Mouse (Mus musculus) forebrain, embryonic 13.5 days (tissue): ENCODE results near the gene Ccl25. TPM values are rescaled to one million over a fixed set of nuclear protein-coding genes. Genes with fewer than 3 reads are reported as not detected.

Experiments used
- ATAC-seq: fragments of 200-750 bp; cut with Nextera tagmentation; 2 replicates; pipeline ENCODE4 v1.8.0; 2017
- H3K27ac ChIP-seq: fragments of 300-500 bp; sonication (generic); 2 replicates; pipeline ENCODE4 v1.5.1; 2015; ENCODE audit warnings: inconsistent platforms, mild to moderate bottlenecking, moderate library complexity
- H3K27me3 ChIP-seq: fragments of 300-500 bp; sonication (generic); 2 replicates; pipeline ENCODE4 v1.6.1; 2015; ENCODE audit warnings: mild to moderate bottlenecking, inconsistent platforms
- H3K36me3 ChIP-seq: fragments of 300-500 bp; sonication (generic); 2 replicates; pipeline ENCODE4 v1.6.1; 2015; ENCODE audit warnings: mild to moderate bottlenecking, inconsistent platforms; ENCODE audit not compliant: poor library complexity, severe bottlenecking
- H3K4me1 ChIP-seq: fragments of 300-500 bp; sonication (generic); 2 replicates; pipeline ENCODE4 v1.6.1; 2015; ENCODE audit warnings: inconsistent platforms
- H3K4me2 ChIP-seq: fragments of 300-500 bp; sonication (generic); 2 replicates; pipeline ENCODE4 v1.6.1; 2015; ENCODE audit warnings: inconsistent platforms, mild to moderate bottlenecking, moderate library complexity
- H3K4me3 ChIP-seq: fragments of 300-500 bp; sonication (generic); 2 replicates; pipeline ENCODE4 v1.5.1; 2015; ENCODE audit warnings: mild to moderate bottlenecking, inconsistent platforms
- H3K9ac ChIP-seq: fragments of 300-500 bp; sonication (generic); 2 replicates; pipeline ENCODE4 v1.6.1; 2015; ENCODE audit warnings: mild to moderate bottlenecking, inconsistent platforms
- H3K9me3 ChIP-seq: fragments of 300-500 bp; sonication (generic); replicated peaks from 2 replicates; pipeline ENCODE4 v1.6.1; 2016; ENCODE audit warnings: inconsistent platforms
- WGBS: fragments of 180-500 bp; shearing (Covaris S2); methylation state at CpG from one replicate; pipeline ENCODE4 v1.1.7; 2015; 5-methylcytosine and 5-hydroxymethylcytosine counted together
- polyA plus RNA-seq: library from polyadenylated mRNA; unstranded; fragments of >200 nt; fragmentation: Nextera tagmentation; extraction: Ambion mirVana; gene quantifications from 2 replicates; pipeline ENCODE4 v1.2.1, GENCODE M21; 2015

Gene Ccl25
- polyA plus RNA-seq, 1 experiment from 2014 or later: 24.8 TPM

DNA sequence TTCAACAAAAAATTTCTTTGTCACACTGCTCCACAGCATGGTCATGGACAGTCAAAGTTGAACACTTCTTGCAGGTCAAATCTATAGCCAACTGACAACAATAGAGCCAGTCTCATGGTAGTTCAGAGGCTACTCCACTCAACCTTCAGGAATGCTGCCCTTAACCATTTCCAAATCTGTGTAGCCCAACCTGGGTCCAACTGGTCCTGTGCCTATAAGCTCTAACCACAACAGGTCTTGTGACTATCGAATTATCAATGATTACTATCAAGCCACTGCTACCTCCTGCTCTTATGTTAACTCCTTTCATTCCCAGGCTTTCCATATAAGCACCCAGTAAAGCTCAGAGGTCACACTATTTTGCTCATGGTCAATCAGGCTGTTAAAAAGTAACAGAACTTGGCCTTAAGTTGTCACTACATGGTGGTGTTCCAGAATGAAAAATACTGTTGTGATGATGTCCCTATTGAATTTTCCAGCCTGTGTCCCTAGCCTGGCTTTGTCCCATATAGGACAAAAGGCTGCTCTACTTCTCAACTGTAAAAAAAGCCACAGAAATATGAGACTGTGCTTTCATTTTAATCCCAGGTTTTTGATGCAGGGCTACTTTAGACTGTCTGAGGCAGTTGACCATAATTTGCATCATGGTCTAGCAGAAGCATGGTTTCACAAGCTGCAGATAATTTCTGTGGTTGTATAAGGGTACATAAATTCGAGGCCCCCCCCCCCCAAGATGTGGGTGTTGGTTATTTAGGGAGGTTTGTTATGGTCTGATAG is 6.0 kb upstream of the Ccl25 start:
- Histone ChIP-seq H3K9me3 (no peaks in the 10 kb centered on the region), H3K4me2 (no peak overlapping the region), H3K27ac (no peak overlapping the region), H3K27me3 (no peaks in the 10 kb centered on the region), H3K9ac (no peak overlapping the region), H3K4me3 (no peak overlapping the region), H3K36me3 (peaks cover 30% of the 10 kb centered on the region), H3K4me1 (peaks cover 39% of the 10 kb centered on the region)
- 90% methylated on average over 2 of the region's 2 CpGs for WGBS
- no peak for ATAC-seq

DNA sequence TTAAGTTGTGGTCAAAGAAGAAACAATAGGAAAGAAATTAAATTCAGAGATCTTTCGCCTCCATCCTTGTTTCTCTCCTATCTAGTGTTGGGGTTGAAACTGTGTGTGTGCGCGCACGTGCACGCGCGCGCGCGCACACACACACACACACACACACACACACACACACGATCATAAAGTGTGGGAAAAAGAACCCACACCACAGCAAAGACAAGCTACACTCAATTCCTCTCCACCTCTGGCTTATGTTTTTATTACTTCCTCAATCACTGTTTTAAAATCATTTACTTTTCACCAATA is 5.5 kb upstream of the Ccl25 start:
- WGBS: 97% methylated on average over 11 of the region's 11 CpGs
- peaks cover 40% of the 10 kb centered on the region for H3K4me1 ChIP-seq
- H3K27me3 ChIP-seq: no peaks in the 10 kb centered on the region
- H3K36me3 ChIP-seq: peaks cover 30% of the 10 kb centered on the region
- no peak overlapping the region for H3K4me3 ChIP-seq
- H3K27ac ChIP-seq: no peak overlapping the region
- H3K4me2 ChIP-seq: no peak overlapping the region
- no peaks in the 10 kb centered on the region for H3K9me3 ChIP-seq
- no peak for ATAC-seq
- no peak overlapping the region for H3K9ac ChIP-seq

GRCm38 (mm10) chr8:4320404-4320803 is 4.6 kb upstream of the Ccl25 start:
- WGBS: 95% methylated on average over 1 of the region's 1 CpGs
- H3K27ac ChIP-seq: no peak overlapping the region
- H3K4me2 ChIP-seq: no peak overlapping the region
- no peaks in the 10 kb centered on the region for H3K9me3 ChIP-seq
- no peak overlapping the region for H3K4me3 ChIP-seq
- no peaks in the 10 kb centered on the region for H3K27me3 ChIP-seq
- H3K36me3 ChIP-seq: peaks cover 30% of the 10 kb centered on the region
- H3K4me1 ChIP-seq: peaks cover 40% of the 10 kb centered on the region
- ATAC-seq: no peak
- no peak overlapping the region for H3K9ac ChIP-seq

DNA sequence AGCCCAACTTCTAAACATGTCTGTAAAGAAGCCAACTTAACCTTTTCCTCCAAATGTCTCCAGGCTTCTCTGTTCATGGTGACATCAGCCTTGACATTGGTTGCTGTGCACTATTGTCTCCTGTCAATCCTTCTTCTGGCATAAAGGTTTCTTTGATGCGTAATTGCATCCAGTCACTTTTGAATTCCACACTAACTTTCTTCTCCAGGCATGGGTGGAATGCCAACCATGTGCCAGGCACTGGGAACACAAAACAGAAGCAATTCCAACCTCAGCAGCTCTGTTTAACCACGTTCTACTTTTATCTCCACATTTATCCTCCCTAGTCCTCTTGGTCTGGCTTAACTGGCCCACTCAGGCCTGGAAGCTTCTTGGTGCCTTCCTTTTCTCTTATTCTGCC is 4.0 kb upstream of the Ccl25 start:
- Histone ChIP-seq H3K36me3 (peaks cover 30% of the 10 kb centered on the region), H3K9me3 (no peaks in the 10 kb centered on the region), H3K27me3 (no peaks in the 10 kb centered on the region), H3K9ac (no peak overlapping the region), H3K27ac (no peak overlapping the region), H3K4me2 (no peak overlapping the region), H3K4me3 (no peak overlapping the region), H3K4me1 (peaks cover 46% of the 10 kb centered on the region)
- WGBS: 83% methylated on average over 2 of the region's 2 CpGs
- ATAC-seq: no peak

DNA sequence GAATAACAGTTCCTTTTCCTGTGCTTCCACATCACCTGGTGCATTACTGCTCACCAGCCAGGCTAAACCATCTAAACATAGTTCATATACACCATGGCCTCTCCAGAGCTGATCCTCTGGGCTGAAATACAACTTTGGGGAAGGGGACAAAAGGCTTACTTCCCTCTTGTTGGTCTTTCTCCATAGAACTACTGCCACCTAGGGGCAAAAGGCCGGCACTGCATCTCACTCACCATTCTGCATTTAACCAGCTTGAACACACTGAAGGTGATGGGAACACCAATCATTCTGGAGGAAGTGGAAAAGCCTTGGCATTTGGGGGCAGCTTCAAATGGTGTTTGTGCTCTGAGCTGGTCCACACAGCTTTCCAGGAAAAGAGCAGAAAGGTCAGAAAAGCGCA is 2.5 kb upstream of the Ccl25 start:
- Histone ChIP-seq H3K4me2 (peak overlapping the region; percentile 92), H3K9ac (no peak overlapping the region; the same call in 1 of the 2 replicates), H3K36me3 (peaks cover 31% of the 10 kb centered on the region), H3K27me3 (no peaks in the 10 kb centered on the region), H3K9me3 (no peaks in the 10 kb centered on the region), H3K4me1 (peaks cover 52% of the 10 kb centered on the region), H3K4me3 (peak overlapping the region; percentile 99; the same call in 1 of the 2 replicates), H3K27ac (peak overlapping the region; percentile 15; the same call in 1 of the 2 replicates)
- ATAC-seq: no peak
- 33% methylated on average over 2 of the region's 2 CpGs for WGBS

DNA sequence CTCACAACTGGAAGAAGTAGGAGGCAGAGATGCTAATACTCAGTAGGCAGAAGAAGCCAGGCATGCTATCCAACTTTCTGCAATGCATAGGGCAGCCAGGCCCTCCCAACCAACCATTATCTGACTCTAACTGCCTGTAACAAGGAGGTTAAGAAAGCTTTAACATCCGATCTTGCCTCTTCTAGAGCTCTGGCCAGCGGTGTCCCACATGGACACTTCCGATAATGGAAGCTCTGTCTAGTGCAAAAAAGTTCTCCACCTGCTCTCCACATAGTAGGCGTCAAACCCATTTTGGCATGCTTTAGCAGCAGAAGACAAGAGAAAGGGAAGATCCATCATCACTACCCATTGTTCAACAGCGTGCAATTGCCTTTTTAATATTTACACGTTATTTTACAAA is 1.1 kb upstream of the Ccl25 start:
- Histone ChIP-seq H3K4me3 (peak overlapping the region; percentile 99), H3K36me3 (peaks cover 44% of the 10 kb centered on the region), H3K27ac (no peak overlapping the region), H3K9me3 (no peaks in the 10 kb centered on the region), H3K27me3 (no peaks in the 10 kb centered on the region), H3K4me1 (peaks cover 52% of the 10 kb centered on the region), H3K4me2 (peak overlapping the region; percentile 92), H3K9ac (peak overlapping the region; percentile 99)
- ATAC-seq: no peak
- 4% methylated on average over 6 of the region's 6 CpGs for WGBS

DNA sequence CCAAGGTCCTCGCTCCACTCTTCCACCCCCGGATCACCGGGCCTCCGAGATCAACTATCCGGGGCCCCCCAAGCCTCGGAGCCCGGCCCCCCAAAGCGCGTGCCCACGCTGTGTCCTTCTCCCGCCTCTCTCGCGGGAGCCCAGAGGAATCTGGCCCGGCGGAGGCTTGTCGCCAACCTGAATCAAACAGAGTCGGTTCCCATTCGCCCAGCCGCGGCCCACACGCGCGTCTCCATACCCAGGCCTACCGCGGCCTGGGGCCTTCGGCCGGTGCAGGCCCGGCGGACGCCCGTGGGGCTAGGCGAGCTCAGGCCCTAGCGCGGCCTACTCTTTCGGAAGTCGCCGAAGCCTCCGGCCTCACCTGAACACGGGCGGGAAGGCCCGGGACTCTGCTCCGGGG is 485 bp upstream of the Ccl25 start:
- peak overlapping the region; percentile 99 for H3K9ac ChIP-seq

DNA sequence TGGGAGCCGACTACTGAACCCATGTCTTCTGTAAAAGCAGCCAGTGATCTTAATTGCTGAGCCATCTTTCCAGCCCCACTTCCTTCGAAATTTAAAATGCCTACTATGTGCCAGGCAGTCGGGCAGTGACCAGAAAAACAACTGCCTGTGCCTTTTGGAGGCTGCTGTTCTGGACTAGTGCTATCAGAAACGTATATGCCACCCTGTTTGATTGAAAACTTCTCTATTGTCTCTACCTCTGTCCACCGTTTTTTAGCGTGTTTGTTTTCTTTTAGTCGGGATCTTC is 684 bp downstream of the Ccl25 start:
- Histone ChIP-seq H3K4me1 (peaks cover 45% of the 10 kb centered on the region), H3K27me3 (no peaks in the 10 kb centered on the region), H3K9me3 (no peaks in the 10 kb centered on the region), H3K4me2 (peak overlapping the region; percentile 92), H3K27ac (peak overlapping the region; percentile 79; the same call in 1 of the 2 replicates), H3K36me3 (peaks cover 46% of the 10 kb centered on the region), H3K9ac (peak overlapping the region; percentile 99), H3K4me3 (peak overlapping the region; percentile 99)
- no peak for ATAC-seq
- WGBS: 43% methylated on average over 7 of the region's 7 CpGs

More for the DNA sequence above, 485 bp upstream of the Ccl25 start:
- peak overlapping the region; percentile 87 for H3K27ac ChIP-seq
- peak; percentile 69 for ATAC-seq
- H3K36me3 ChIP-seq: peaks cover 44% of the 10 kb centered on the region
- H3K4me2 ChIP-seq: peak overlapping the region; percentile 92
- WGBS: under 1% methylated on average over 40 of the region's 42 CpGs
- no peaks in the 10 kb centered on the region for H3K27me3 ChIP-seq
- H3K4me3 ChIP-seq: peak overlapping the region; percentile 99
- peaks cover 52% of the 10 kb centered on the region for H3K4me1 ChIP-seq
- no peaks in the 10 kb centered on the region for H3K9me3 ChIP-seq

- peaks cover 60% of the 10 kb centered on the region for H3K36me3 ChIP-seq
- WGBS: 94% methylated on average over 5 of the region's 5 CpGs
- ATAC-seq: no peak
Measured at GRCm38 (mm10) chr8:4329000-4329399, 4.0 kb downstream of the Ccl25 start.

GRCm38 (mm10) chr8:4333966-4334365 is 9.0 kb downstream of the Ccl25 start:
- Histone ChIP-seq H3K9ac (no peak overlapping the region), H3K27ac (no peak overlapping the region), H3K27me3 (no peaks in the 10 kb centered on the region), H3K4me1 (no peaks in the 10 kb centered on the region), H3K36me3 (peaks cover 90% of the 10 kb centered on the region), H3K4me2 (no peak overlapping the region), H3K9me3 (no peaks in the 10 kb centered on the region), H3K4me3 (no peak overlapping the region)
- 97% methylated on average over 1 of the region's 1 CpGs for WGBS
- ATAC-seq: no peak

More at GRCm38 (mm10) chr8:4329000-4329399, 4.0 kb downstream of the Ccl25 start:
- no peak overlapping the region for H3K4me3 ChIP-seq
- H3K9ac ChIP-seq: no peak overlapping the region
- no peaks in the 10 kb centered on the region for H3K9me3 ChIP-seq
- H3K27ac ChIP-seq: no peak overlapping the region
- H3K27me3 ChIP-seq: no peaks in the 10 kb centered on the region
- H3K4me2 ChIP-seq: no peak overlapping the region
- peaks cover 13% of the 10 kb centered on the region for H3K4me1 ChIP-seq

- no peaks in the 10 kb centered on the region for H3K27me3 ChIP-seq
- no peak for ATAC-seq
- H3K36me3 ChIP-seq: peaks cover 81% of the 10 kb centered on the region
- H3K4me3 ChIP-seq: no peak overlapping the region
- no peak overlapping the region for H3K4me2 ChIP-seq
- 86% methylated on average over 2 of the region's 2 CpGs for WGBS
- no peak overlapping the region for H3K27ac ChIP-seq
- 0 out of 2 replicates have a peak, but pooled peaks cover 3% of the 10 kb centered on the region for H3K4me1 ChIP-seq
- H3K9ac ChIP-seq: no peak overlapping the region
- no peaks in the 10 kb centered on the region for H3K9me3 ChIP-seq
Measured at GRCm38 (mm10) chr8:4335678-4336077, 10.7 kb downstream of the Ccl25 start.

DNA sequence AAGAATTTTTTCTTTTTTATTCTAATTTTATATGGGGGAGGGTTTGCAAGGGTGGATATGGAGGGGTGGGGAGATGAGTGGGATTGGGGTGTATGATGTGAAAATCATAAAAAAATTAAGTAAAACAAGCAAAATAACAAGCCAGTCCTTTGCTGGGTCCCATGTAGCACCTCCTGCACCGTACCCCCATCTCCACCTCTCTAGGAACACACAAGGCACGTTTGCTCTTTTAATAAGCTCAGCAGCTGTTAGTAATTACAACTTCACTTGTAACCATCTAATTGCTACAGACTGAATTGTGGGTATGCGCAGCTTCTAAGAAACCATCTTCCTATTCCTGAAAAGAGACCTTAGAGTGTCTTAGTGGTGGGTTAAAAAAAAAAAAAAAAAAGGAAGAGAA is 15.2 kb downstream of the Ccl25 start:
- Histone ChIP-seq H3K4me1 (0 out of 2 replicates have a peak, but pooled peaks cover 3% of the 10 kb centered on the region), H3K9ac (no peak overlapping the region), H3K27me3 (no peaks in the 10 kb centered on the region), H3K36me3 (peaks cover 42% of the 10 kb centered on the region), H3K4me3 (no peak overlapping the region), H3K9me3 (no peaks in the 10 kb centered on the region), H3K27ac (no peak overlapping the region), H3K4me2 (no peak overlapping the region)
- ATAC-seq: peak; percentile 16; the same call in 1 of the 2 replicates
- 78% methylated on average over 3 of the region's 3 CpGs for WGBS

DNA sequence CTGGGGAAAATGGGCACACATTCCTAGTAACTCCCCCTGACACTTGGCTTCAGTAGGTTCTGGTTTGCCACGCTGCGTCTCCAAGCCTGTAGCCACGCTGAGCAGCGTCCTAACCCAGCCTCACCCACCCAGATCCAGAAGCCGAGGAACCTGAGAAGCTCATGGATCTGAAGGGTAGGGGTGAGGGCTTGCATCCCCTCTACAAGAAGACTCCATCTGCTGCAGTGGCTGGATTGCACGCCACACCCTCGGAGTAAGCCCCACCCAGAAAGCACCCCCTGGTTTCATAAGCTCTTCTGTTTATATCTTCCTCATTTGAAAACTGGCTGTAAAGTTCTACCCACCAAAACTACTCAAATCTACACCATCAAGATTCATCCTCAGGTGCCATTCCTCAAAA is 22.7 kb downstream of the Ccl25 start:
- WGBS: 70% methylated on average over 7 of the region's 7 CpGs
- no peaks in the 10 kb centered on the region for H3K9me3 ChIP-seq
- no peaks in the 10 kb centered on the region for H3K27me3 ChIP-seq
- ATAC-seq: no peak
- H3K27ac ChIP-seq: no peak overlapping the region
- no peaks in the 10 kb centered on the region for H3K4me1 ChIP-seq
- H3K9ac ChIP-seq: no peak overlapping the region
- no peaks in the 10 kb centered on the region for H3K36me3 ChIP-seq
- no peak overlapping the region for H3K4me3 ChIP-seq
- no peak overlapping the region for H3K4me2 ChIP-seq
